Mouse (Mus musculus) MEL-GATA-1-ER (cell line): ENCODE measurements around the gene Olfr317.
"Not testable (repeated sequence)": the region's sequence is repeated elsewhere in the genome, so short reads cannot be mapped to it uniquely, and the experiment has no call there.

Source experiments
- DNase-seq: peaks from one replicate; pipeline ENCODE4 v3.0.0-alpha.2; 2012; ENCODE audit warnings: low read depth; ENCODE audit errors: extremely low read depth

Gene Olfr317

GRCm38 (mm10) chr11:58738792-58739262, at the start of gene Olfr317:
Gene Olfr317, minus strand, starts transcription at chr11:58739212.
- DNase-seq: no peak

- DNase-seq: no peak
Measured at GRCm38 (mm10) chr11:58788346-58788745, 49.3 kb upstream of the Olfr317 start.

DNA sequence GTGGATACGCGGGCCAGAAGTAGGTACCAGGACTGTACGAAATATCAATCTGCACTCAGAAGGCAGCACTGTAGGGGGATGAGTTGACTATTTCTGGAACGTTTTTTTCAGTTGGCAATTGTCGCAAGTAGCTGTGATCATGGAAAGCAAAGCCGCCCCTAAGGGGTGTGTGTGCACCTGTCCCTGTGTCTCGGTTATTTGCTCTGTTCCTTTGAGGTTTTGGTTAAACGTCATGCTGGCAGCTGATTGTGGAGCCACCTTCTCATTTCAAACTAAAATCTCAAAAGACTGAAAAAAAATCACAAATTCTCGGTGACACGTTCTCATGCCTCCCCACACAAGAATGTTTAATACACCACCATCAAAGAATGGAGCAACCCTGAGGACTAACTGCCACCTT, 48.6 kb upstream of the Olfr317 start:
- no peak for DNase-seq

DNA sequence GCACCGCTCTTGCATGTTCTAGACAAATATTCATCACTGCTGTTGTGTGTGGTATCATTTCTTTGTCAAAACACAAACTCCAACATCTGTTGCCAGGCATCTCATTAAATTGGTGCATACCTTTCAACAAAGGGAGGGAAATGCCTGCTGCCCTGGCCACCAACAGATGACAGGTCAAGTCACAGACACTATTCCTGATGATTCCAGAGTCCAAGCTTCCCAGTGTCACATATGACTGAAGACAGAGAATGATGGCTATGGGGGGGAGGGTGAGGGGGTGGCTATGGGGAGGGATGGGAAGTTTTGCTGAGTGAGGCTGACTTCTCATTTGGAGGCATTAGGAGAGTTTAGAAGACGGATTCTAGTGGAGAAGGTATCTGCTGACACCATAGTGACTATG, 45.2 kb upstream of the Olfr317 start:
- DNase-seq: no peak

DNA sequence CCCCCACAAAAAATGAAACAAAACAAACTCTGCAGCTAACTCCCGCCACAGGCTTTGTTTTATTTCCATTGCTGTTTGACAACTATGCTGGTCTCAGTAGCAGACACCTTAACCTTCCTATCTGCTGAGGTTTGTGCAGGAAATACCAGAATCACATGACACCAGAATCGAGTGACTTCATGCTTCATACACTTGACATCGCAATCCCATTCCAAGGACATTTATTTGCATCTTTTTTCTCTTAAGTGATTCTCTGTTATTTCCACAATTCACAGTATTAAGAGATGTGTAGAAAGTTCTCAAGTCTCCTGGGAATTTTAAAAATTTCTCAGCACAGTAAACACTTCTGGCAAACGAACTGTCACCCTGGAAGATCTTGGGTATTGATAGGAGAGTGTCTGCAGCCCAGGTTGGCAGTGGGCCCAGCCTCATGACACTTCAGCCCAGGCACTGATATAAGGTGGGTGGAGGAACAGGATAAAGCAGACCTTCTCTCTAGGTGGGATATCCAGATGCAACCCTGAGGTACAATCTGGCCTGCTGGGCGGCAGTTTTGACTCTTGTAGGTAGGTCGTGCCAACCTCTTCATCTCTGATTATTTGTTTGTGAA, 43.6 kb upstream of the Olfr317 start, which contains the start of gene Olfr314:
TSS of gene Olfr314 (plus strand) at position 473 of the 610 bp plus-strand sequence.
- DNase-seq: no peak

DNA sequence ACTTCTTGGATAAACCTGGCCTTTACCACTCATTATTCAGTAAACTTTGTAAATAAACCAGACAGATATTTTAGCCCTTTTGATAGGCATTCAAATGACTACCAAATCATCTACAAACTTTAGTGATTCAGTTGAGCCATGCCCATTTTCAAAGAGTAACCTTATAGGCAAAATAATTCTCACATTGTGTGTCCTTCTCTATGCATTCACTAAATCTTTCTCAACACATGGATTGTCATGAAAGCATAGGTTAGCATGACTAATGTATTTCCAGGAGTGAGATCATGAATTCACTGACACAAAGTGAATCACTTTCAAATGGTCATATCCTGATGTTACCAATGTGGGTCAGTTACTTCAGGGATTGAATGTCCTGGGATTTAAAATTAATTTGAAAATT, 33.9 kb upstream of the Olfr317 start, which contains the start of gene Olfr315:
TSS of gene Olfr315 (plus strand) at position 301 of the 400 bp plus-strand sequence.
- DNase-seq: no peak

- no peak for DNase-seq
Measured at GRCm38 (mm10) chr11:58752434-58752833, 13.4 kb upstream of the Olfr317 start, which contains the start of gene Olfr316. Gene Olfr316, plus strand, starts transcription at chr11:58752734.

DNA sequence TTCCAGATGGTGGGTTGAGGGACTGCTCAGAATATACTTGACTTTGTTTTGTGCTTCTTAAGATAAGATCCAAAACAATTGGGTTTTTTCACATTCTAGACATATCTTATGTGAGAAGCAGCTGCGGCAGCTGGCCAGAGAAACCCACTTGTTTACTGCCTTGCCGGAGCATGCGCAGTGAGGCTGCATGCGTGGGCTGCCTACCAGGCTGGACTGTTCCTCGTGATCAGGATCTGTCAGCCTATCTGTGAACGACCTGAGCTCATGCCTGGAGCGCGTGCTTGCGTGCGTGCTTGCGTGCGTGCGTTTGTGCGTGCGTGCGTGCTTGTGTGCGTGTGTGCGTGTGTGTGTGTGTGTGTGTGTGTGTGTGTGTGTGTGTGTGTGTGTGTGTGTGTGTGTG, 12.1 kb upstream of the Olfr317 start:
- DNase-seq: not testable (repeated sequence)

GRCm38 (mm10) chr11:58733372-58733771, 5.6 kb downstream of the Olfr317 start:
- DNase-seq: no peak

DNA sequence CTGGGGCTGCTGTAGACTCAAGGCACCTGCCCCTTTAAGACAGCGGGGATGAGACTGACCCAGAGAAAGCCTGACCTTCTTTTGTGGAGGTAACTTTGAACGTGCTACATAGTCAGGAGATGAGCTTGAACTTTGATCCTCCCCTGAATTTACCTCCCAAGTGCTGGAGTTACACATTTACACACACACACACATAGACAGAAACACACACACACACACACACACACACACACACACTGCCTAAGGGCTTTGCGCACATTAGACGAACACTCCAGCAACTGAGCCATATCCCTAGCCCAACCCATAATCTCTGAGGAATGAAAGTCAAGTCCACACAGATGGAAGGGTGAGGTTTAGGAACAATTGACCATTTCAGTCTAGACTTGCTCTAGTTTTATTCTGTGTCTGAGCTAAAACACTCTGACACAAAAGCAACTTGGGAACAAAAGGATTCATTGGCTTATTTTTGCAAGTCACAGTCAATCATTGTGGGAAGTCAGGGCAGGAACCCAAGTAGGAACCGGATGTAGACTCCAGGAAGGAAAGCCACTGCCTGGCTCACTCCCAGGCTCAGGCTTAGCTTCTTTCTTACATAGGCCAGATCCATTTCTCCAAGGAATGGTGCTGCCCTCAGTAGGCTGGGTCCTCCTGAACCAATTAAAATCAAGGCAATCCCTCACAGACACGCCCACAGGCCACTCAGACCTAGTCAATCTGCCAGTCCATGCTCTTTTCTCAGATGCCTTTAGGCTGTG, 10.9 kb downstream of the Olfr317 start:
- not testable (repeated sequence) for DNase-seq

DNA sequence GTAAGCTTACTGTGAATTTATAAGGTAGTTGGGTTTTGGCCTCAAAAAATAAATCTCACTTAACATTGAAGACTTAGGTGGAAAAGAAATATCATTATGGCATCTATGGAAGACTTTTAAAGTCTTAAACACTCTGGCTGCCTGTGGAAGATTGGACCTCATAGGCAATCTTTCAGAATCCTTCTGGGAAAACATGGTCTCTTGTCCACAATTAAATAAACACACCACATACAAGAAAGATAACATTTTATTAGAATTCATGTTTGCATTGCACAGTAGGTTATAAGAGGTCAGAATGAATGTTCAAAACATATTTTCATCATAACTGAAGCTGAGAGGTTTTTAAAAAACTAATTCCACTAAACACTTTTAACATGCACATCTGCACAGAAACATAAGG, 15.1 kb downstream of the Olfr317 start, which contains the start of gene Olfr318:
TSS of gene Olfr318 (minus strand) at position 101 of the 400 bp plus-strand sequence.
- no peak for DNase-seq

- no peak for DNase-seq
Measured at GRCm38 (mm10) chr11:58719701-58720100, 19.3 kb downstream of the Olfr317 start.

GRCm38 (mm10) chr11:58717723-58718122, 21.3 kb downstream of the Olfr317 start:
- not testable (repeated sequence) for DNase-seq

DNA sequence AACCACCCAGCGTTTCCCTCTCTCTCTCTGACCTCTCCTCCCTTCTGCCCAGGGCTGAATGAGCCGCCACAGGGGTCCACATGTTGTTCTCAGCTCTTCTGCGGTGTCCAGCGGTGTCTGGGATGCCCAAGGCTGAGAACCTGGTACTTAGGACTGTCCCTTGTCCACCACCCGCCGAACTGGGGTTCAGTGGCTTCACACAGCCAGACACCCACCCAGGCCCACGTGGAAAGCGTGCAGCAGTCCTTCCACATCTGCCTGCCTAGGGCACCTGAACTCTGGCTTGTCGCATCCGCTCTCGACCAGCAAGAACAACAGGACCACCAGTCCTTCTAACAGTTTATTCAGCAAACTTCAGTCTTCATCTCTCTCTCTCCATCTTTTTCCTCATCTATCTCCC, 29.9 kb downstream of the Olfr317 start:
- no peak for DNase-seq

- DNase-seq: no peak
Measured at GRCm38 (mm10) chr11:58698862-58699261, 40.1 kb downstream of the Olfr317 start, which contains the start of gene Olfr319. Gene Olfr319, plus strand, starts transcription at chr11:58699162.
